Mouse (Mus musculus) left cerebral cortex, adult 9 months (tissue): ENCODE measurements around the gene Pdlim5.
"Not testable (repeated sequence)": the region's sequence is repeated elsewhere in the genome, so short reads cannot be mapped to it uniquely, and the experiment has no call there.

Experiments
- DNase-seq, 2 experiments: peaks; one replicate each; pipeline ENCODE4 v3.0.0; 2022; ENCODE audit warnings: low spot score in 2 of 2

The Pdlim5 gene

GRCm38 (mm10) chr3:142276506-142276905, 119.0 kb downstream of the Pdlim5 start:
- no peak for DNase-seq

DNA sequence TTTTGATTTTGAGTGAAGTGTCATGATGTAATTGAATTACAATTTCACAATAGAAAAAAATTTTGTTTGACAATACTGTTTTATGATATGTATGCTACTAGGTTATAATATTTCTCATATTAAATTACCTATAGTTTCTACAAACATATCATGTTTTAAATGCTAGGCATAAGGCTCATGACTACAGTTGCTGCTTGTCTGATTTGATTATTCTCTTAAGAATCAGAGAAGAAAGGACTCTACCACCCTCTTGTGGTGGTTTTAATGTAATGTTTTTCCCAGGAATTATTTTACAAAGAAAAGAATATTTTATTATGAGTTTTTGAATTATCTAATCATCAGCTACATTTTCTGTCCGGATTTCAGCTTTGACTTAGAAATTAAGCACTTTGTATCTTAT, 120.5 kb downstream of the Pdlim5 start:
- DNase-seq, result no peak

DNA sequence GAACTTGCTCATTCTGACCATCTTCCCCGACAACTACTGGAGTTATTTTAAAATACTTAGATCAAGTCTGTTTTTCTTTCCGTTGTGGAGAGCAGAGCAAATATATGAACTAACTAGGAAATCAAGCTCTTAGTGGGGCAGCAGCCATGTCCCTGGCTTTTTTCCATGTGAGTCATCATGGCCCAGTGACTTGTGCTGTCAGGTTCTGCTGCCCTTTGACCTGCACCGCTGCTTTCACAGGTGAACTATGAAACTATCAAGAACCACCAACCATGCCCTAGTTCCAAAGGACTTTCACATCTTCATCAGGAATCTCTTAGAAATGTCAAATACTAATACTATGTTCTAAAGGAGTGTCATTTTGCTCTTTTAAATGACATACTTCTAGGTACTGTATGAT, 121.0 kb downstream of the Pdlim5 start:
- DNase-seq, result no peak

DNA sequence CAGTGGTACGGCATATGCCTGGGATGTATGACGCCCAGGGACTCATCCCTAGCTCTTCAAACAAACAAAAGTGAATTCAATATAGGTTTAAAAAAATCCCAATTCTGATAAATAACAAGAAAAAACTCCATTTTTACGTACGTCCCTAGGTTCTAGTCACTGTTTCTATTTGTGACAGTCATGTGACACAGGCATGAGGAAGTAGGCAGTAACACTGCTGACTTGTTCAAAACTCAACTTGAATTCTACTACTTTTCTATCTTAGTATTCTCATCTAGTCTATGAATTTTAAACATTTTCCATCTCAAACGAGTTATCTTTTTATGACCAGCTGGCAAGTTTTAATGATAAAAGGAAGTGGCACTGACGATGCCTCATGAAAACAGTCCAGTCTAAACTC, 122.2 kb downstream of the Pdlim5 start:
- no peak for DNase-seq

DNA sequence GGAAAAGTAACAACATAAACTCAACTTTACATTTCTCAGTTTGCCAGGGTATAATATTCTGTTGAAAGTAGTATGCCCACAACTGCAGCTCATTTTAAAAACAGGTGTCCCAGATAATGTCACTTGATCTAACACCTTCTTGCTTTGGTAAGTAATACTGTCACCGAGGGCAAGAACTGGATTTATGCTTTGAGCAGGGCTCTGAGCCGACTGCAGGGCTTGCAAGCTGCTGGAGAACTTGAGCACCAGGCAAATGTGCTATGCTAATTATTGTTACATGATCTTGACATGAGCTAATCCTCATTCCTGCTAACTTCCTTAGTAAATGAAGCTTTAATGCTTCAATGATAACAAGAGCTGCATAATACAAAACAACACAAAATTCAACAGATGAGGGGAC, 139.1 kb downstream of the Pdlim5 start:
- no peak for DNase-seq

DNA sequence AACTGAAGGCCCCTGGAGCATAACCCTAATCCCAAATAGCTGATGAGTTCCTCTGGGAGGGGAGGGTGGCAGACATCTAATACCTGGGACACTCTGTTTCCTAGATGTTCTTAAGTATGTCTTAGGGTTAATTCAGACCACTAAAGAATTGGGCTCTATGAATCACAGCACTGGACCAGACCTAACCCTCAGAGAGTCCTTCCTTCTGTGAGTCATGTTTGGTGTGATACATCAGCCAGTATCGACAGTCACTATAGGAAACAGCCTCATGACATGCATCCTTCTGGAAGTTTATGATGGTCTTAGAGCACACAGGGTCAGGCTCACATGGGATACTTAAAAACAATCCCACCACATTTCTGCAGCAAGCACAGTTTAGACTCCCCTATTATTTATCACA, 143.4 kb downstream of the Pdlim5 start:
- no peak for DNase-seq

DNA sequence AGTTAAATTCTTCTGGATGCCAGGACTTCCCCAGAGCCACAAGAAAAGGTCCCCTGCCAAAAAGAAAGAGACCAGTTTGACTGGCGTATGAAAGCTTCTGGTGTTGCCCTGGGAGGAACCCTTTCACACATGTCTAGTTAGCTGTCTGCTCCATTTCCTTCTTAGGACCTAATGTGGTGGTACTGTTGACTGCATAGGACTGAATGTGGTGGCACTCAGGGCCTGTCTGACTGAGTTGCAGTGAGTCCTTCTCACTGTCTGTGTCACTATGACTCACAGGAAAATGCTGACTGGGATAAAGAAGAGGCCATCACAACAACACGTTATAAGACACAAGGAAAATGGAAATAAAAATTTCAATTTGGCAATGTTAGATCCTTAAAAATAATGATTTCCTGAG, 146.0 kb downstream of the Pdlim5 start:
- DNase-seq, result no peak

DNA sequence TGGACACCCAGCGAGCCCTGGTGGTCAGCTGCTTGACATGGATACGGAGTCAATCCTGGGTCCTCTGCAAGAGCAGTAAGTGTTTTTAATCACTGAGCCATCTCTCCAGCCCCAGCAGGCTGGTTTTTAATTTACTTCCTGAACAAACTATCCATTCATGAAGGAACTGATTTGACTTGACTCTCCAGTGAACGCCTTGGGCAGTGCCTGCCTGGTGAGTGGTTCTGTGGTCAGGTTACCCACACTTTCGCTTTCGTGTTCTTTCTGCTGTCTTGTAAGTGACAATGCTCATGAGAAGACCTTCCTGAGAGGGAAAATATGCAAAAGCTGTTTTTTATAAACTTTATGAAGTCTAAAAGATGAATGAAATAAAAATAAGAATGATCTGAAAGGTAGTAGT, 152.2 kb downstream of the Pdlim5 start:
- no peak for DNase-seq

DNA sequence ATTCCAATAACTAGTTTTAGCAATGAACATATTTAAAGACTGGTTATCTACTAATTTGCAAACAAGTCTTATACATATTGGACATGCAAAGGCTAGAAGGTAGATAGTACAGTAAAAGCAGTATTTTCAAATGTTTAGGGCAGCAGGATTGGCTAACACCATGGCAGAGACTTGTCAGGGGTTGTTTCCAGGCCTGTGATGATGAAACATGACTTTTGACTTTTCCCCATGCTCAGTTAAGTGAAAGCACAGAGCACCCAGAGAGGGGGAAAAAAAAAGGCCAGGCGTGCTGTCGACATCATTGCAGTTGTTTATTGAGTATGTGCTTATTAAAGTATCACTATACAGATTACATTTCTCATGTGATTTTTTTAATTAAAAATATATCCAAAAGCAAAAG, 156.2 kb downstream of the Pdlim5 start:
- no peak for DNase-seq

GRCm38 (mm10) chr3:142238260-142239046, 157.0 kb downstream of the Pdlim5 start:
- no peak for DNase-seq

DNA sequence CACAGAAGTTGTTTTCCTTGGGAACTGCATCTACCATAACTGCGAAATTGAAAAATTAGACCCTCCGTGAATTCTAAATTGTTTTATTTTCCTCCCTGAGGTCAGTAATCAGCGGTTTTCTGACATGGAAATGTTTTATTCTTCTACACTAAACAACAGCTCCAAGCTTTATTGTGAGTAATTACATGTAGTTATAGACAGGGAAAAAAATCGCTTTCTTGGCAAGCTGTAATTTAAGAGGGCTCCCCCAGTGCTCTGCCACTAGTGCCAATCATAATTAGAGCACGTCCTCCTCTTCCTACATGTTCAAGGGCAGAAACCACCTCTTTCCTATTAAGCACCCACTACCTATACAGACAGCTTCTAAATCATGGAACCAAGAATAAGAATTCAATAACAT, 157.9 kb downstream of the Pdlim5 start:
- no peak for DNase-seq

- DNase-seq, result no peak
These were observed 161.7 kb downstream of the Pdlim5 start for GRCm38 (mm10) chr3:142233606-142234465.

GRCm38 (mm10) chr3:142228665-142229064, 166.8 kb downstream of the Pdlim5 start:
- DNase-seq, result no peak

- no peak for DNase-seq
These were observed 172.9 kb downstream of the Pdlim5 start for GRCm38 (mm10) chr3:142222471-142223103.

DNA sequence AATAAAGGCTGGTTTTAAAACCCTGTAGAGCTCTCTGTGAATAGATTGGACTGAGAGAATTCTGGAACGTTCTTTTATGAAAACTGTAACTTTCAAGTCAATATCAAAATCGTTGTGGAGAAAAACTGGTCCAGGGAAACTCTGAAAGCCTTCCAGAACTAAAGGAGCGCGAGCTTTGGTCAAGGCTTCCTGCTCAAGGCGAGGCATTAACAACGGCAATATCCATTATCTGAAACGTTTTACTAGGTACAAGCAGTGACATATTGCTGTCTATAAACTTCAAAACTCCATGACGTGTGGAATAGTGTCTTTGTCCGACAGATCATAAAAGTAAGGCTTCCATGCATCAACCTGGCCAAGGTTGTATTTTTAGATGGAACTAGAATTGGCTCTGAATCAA, 175.6 kb downstream of the Pdlim5 start:
- no peak for DNase-seq

DNA sequence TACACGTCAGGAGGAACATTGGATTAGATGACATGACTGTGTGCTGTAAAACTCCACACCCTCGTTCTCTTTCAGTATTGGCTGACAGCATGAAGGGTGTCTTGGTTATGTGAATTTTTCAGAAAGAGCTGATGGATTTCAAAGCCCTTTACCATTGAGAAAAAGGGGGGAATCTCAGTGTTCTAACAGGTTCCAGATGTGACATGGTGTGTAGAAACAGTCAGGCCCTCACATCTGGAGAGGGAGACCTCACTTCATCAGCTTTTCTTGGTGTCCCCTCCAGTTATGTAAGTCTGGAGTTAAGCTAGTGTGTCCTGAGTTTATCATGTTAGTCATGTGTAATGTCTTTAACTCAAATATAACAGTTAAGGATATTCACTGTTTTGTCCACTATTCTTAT, 182.7 kb downstream of the Pdlim5 start:
- DNase-seq, result no peak

GRCm38 (mm10) chr3:142212186-142212585, 183.3 kb downstream of the Pdlim5 start:
- no peak for DNase-seq

- DNase-seq, result no peak
These were observed 185.5 kb downstream of the Pdlim5 start for GRCm38 (mm10) chr3:142209981-142210380.

DNA sequence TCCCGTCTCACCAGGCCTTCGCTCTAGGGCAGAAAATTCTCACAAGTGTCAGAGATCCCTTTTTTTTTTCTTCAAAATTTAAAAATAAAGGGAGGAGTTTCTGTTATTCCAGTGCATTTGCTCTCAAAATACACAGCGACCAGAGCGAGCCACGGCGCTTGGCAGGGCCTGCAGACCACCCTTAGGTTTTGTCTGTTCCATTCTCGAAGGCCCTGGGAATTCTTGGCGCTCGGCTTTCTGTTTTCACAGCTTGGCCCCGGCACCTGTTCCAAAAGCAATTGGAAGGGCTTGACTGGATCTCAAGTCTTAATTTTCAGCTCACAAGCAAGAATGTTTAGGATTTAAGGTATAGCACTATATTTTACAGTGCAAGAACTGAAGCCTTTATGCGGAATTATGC, 186.4 kb downstream of the Pdlim5 start:
- DNase-seq, result no peak

DNA sequence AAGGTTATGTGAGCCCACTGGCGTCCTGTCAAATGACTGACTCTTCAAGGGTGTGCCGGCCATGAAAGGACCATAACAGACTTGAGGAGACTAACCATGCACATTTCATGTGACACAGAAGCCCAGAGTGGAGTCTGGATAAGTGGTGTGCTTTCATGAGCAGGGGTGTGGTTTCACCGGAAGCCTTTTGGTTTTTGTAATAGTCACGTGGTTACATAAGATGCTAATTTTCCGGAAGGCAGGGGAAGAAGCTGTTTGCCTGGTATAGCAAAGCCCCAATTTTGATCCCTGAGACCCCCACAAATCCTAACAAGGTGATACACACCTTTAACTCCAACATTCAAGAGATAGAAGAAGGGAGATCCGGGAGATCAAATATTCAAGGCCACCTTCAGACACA, 188.0 kb downstream of the Pdlim5 start:
- no peak for DNase-seq

GRCm38 (mm10) chr3:142206316-142206715, 189.2 kb downstream of the Pdlim5 start:
- no peak for DNase-seq

GRCm38 (mm10) chr3:142196142-142196541, 199.4 kb downstream of the Pdlim5 start:
- DNase-seq, result no peak

GRCm38 (mm10) chr3:142191627-142192026, 203.9 kb downstream of the Pdlim5 start:
- DNase-seq, result not testable (repeated sequence)
